Mouse (Mus musculus) liver, embryonic 16.5 days (tissue): ENCODE measurements around the gene Arl13b. TPM values are rescaled to one million over a fixed set of nuclear protein-coding genes. Genes with fewer than 3 reads are reported as not detected.

Source experiments
- ATAC-seq: fragments of 200-750 bp; cut with Nextera tagmentation; 2 replicates; pipeline ENCODE4 v1.8.0; 2017; ENCODE audit warnings: low read depth, mild to moderate bottlenecking, moderate number of reproducible peaks, moderate library complexity
- H3K27ac ChIP-seq: fragments of 300-500 bp; sonication (generic); 2 replicates; pipeline ENCODE4 v1.5.1; 2014; ENCODE audit warnings: mild to moderate bottlenecking, low read length
- H3K27me3 ChIP-seq: fragments of 300-500 bp; sonication (generic); 2 replicates; pipeline ENCODE4 v1.6.1; 2014; ENCODE audit warnings: low read depth, low read length, mixed read lengths; ENCODE audit not compliant: control insufficient read depth, insufficient read depth
- H3K36me3 ChIP-seq: fragments of 300-500 bp; sonication (generic); 2 replicates; pipeline ENCODE4 v1.6.1; 2014; ENCODE audit warnings: mild to moderate bottlenecking; ENCODE audit not compliant: control insufficient read depth, insufficient read depth
- H3K4me1 ChIP-seq: fragments of 300-500 bp; sonication (generic); 2 replicates; pipeline ENCODE4 v1.6.1; 2014; ENCODE audit warnings: low read depth, low read length, mixed read lengths; ENCODE audit not compliant: control insufficient read depth
- H3K4me2 ChIP-seq: fragments of 300-500 bp; sonication (generic); 2 replicates; pipeline ENCODE4 v1.6.1; 2014; ENCODE audit warnings: low read depth, low read length, mixed read lengths
- H3K4me3 ChIP-seq: fragments of 300-500 bp; sonication (generic); 2 replicates; pipeline ENCODE4 v1.5.1; 2014; ENCODE audit warnings: low read depth, mild to moderate bottlenecking, low read length
- H3K9ac ChIP-seq: fragments of 300-500 bp; sonication (generic); 2 replicates; pipeline ENCODE4 v1.6.1; 2014; ENCODE audit warnings: low read depth, low read length
- H3K9me3 ChIP-seq: fragments of 300-500 bp; sonication (generic); replicated peaks from 2 replicates; pipeline ENCODE4 v1.6.1; 2016; ENCODE audit warnings: low read length; ENCODE audit not compliant: control insufficient read depth
- WGBS: fragments of 180-500 bp; shearing (Covaris S2); extraction: QIAGEN DNeasy Blood & Tissue Kit; methylation state at CpG from one replicate; pipeline ENCODE4 v1.1.7; 2014; ENCODE audit not compliant: insufficient replicate concordance; 5-methylcytosine and 5-hydroxymethylcytosine counted together
- polyA plus RNA-seq: library from polyadenylated mRNA; unstranded; fragments of >200 nt; fragmentation: Nextera tagmentation; extraction: Ambion mirVana; gene quantifications from 2 replicates; pipeline ENCODE4 v1.2.1, GENCODE M21; 2015

The Arl13b gene
- polyA plus RNA-seq: 3.4 and 3.5 TPM in 2 replicates

DNA sequence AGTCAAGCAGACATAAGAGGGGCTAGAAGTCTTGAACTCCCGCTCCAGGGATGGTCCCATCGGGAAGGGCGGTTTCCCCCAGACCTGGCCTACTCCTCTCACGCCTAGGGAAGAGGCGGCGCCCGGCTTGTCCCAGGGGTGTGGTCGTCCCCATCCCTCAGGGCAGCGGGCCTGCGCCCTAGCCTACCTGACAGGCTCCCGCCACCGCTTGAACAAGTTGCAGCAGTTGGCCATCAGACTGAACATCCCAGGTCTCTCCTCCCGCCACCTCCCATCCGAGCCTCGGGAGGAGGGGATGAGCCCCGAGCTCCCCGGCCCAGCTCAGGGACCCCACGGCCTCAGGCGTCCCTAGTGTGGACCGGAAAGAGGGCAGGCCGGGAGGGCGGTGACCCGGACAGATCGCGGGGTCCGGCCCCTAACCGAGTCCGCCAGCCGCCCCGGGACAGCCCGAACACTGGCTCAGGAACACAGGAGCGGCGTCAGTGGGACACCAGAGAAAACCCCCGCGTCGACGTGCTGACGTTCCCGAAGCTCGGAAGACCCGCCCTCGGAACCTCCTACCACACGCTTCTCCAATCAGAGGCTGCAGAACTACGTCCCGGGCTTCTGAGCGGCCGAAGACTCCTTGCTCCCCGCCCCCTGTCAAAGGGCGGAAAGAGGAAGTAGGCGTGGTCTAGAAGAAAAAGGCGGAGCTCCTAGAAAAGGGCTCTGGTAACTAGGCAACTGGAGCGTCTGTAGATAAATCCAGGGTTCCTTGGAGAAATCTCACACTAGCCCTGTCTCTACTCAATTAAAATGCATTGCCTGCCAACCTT, at the start of gene Arl13b:
Arl13b (minus strand) TSS at position 543 of the 815 bp plus-strand sequence.
- Histone ChIP-seq H3K27me3 (no peaks in the 10 kb centered on the region), H3K4me1 (peaks cover 9% of the 10 kb centered on the region), H3K27ac (peak within 1 kb of the TSS; percentile 70), H3K4me3 (peak within 1 kb of the TSS; percentile 90), H3K9me3 (no peaks in the 10 kb centered on the region), H3K4me2 (peak within 1 kb of the TSS; percentile 75), H3K36me3 (no peaks in the 10 kb centered on the region), H3K9ac (peak within 1 kb of the TSS; percentile 76)
- under 1% methylated on average over 52 of the region's 52 CpGs for WGBS
- ATAC-seq: peak; percentile 99

GRCm38 (mm10) chr16:62895824-62896223, 49.0 kb upstream of the Arl13b start:
- H3K4me1 ChIP-seq: no peaks in the 10 kb centered on the region
- no peaks in the 10 kb centered on the region for H3K36me3 ChIP-seq
- WGBS: 52% methylated on average over 3 of the region's 3 CpGs
- no peak overlapping the region for H3K27ac ChIP-seq
- H3K27me3 ChIP-seq: no peaks in the 10 kb centered on the region
- no peak overlapping the region for H3K9ac ChIP-seq
- ATAC-seq: no peak
- no peak overlapping the region for H3K4me3 ChIP-seq
- no peaks in the 10 kb centered on the region for H3K9me3 ChIP-seq
- H3K4me2 ChIP-seq: no peak overlapping the region

GRCm38 (mm10) chr16:62874065-62874464, 27.2 kb upstream of the Arl13b start:
- WGBS: 62% methylated on average over 6 of the region's 6 CpGs
- Histone ChIP-seq H3K9ac (no peak overlapping the region), H3K4me1 (no peaks in the 10 kb centered on the region), H3K4me2 (no peak overlapping the region), H3K9me3 (no peaks in the 10 kb centered on the region), H3K27me3 (no peaks in the 10 kb centered on the region), H3K27ac (no peak overlapping the region), H3K4me3 (no peak overlapping the region), H3K36me3 (no peaks in the 10 kb centered on the region)
- ATAC-seq: no peak

GRCm38 (mm10) chr16:62873180-62873579, 26.3 kb upstream of the Arl13b start:
- H3K9ac ChIP-seq: no peak overlapping the region
- H3K36me3 ChIP-seq: no peaks in the 10 kb centered on the region
- H3K27me3 ChIP-seq: no peaks in the 10 kb centered on the region
- no peaks in the 10 kb centered on the region for H3K4me1 ChIP-seq
- no peak overlapping the region for H3K4me3 ChIP-seq
- H3K4me2 ChIP-seq: no peak overlapping the region
- H3K27ac ChIP-seq: no peak overlapping the region
- ATAC-seq: no peak
- WGBS: 53% methylated on average over 4 of the region's 4 CpGs
- H3K9me3 ChIP-seq: no peaks in the 10 kb centered on the region

- no peak for ATAC-seq
- no peaks in the 10 kb centered on the region for H3K36me3 ChIP-seq
- 64% methylated on average over 5 of the region's 5 CpGs for WGBS
- no peaks in the 10 kb centered on the region for H3K4me1 ChIP-seq
- H3K27me3 ChIP-seq: no peaks in the 10 kb centered on the region
- H3K9ac ChIP-seq: no peak overlapping the region
- no peak overlapping the region for H3K4me2 ChIP-seq
- H3K4me3 ChIP-seq: no peak overlapping the region
- H3K9me3 ChIP-seq: no peaks in the 10 kb centered on the region
- no peak overlapping the region for H3K27ac ChIP-seq
Observed at GRCm38 (mm10) chr16:62872688-62873117, 25.9 kb upstream of the Arl13b start.

GRCm38 (mm10) chr16:62861455-62861854, 14.6 kb upstream of the Arl13b start:
- Histone ChIP-seq H3K9me3 (no peaks in the 10 kb centered on the region), H3K4me3 (no peak overlapping the region), H3K4me1 (no peaks in the 10 kb centered on the region), H3K9ac (no peak overlapping the region), H3K4me2 (no peak overlapping the region), H3K27me3 (no peaks in the 10 kb centered on the region), H3K27ac (no peak overlapping the region), H3K36me3 (no peaks in the 10 kb centered on the region)
- no peak for ATAC-seq
- WGBS: 35% methylated on average over 6 of the region's 6 CpGs

DNA sequence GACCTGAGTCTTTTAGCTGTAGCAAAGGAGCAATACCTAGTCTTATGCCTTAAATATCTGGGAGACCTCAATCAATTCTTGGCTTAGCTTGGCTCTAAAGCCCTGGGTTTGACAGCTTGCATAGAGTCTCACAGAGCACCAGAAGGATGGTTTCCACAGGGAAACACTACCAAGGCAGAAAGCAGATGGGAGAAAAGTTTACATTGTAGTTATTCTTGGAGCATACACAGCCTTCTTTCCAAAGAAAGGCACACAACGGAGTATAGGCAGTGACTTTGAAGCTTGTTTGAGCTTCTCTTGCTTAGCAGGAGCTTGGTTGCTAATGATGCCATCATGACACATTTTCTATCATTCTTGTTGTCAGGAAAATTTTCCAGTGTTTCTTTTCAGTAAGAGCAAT, 13.3 kb upstream of the Arl13b start:
- Histone ChIP-seq H3K9ac (no peak overlapping the region), H3K27me3 (no peaks in the 10 kb centered on the region), H3K9me3 (no peaks in the 10 kb centered on the region), H3K4me3 (no peak overlapping the region), H3K27ac (no peak overlapping the region), H3K36me3 (no peaks in the 10 kb centered on the region), H3K4me1 (no peaks in the 10 kb centered on the region), H3K4me2 (no peak overlapping the region)
- WGBS: 62% methylated on average over 1 of the region's 1 CpGs
- no peak for ATAC-seq

DNA sequence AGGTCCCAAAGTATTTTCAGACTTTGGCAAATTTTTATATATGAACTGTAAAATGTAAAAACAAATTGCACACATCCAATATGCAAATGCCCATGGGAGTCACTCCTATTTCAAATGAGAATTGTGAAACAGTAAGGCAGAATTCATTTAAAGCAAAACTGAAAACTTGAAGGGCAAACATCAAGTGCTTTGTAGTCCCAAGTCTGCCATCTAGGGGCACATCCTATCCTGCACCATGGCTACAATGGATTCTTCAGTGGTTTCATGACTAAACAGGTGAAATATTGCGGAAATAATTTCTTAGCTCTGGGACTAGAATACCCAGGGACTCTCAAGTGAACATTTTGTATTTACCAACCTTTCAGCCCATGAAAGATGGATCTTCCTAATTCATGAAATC, 11.2 kb upstream of the Arl13b start:
- Histone ChIP-seq H3K9me3 (no peaks in the 10 kb centered on the region), H3K9ac (no peak overlapping the region)
- 69% methylated on average over 1 of the region's 1 CpGs for WGBS

DNA sequence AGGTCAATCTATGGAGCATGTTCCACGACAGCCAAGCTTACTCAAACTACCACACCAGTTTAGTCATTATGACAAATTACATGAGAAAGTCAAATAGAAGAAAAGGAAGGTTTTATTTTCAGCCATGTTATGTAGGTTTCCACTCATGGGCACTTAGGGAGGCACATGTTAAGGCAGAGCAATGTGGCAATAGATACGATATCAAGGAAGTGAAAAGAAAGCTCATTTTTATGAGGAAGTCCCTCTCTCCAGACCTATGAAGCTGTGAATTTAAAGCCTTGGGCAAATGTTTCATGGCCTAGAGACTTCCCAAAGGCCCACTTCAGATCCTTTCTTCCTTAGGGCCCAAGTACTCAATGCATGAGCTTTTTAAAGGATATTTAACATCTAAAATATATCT, 10.7 kb upstream of the Arl13b start:
- Histone ChIP-seq H3K4me3 (no peak overlapping the region), H3K27ac (no peak overlapping the region), H3K27me3 (no peaks in the 10 kb centered on the region), H3K4me2 (no peak overlapping the region), H3K36me3 (no peaks in the 10 kb centered on the region), H3K4me1 (no peaks in the 10 kb centered on the region; the same call in 1 of the 2 replicates), H3K9ac (no peak overlapping the region), H3K9me3 (no peaks in the 10 kb centered on the region)
- ATAC-seq: no peak
- WGBS: 59% methylated on average over 2 of the region's 2 CpGs

More for the DNA sequence above, 11.2 kb upstream of the Arl13b start:
- Histone ChIP-seq H3K27ac (no peak overlapping the region), H3K4me1 (no peaks in the 10 kb centered on the region; the same call in 1 of the 2 replicates), H3K36me3 (no peaks in the 10 kb centered on the region), H3K4me3 (no peak overlapping the region), H3K4me2 (no peak overlapping the region), H3K27me3 (no peaks in the 10 kb centered on the region)
- ATAC-seq: no peak
